Mouse (Mus musculus) granulocyte monocyte progenitor cell, adult 5-6 weeks (primary cell): ENCODE measurements around the gene Lpcat3. TPM values are rescaled to one million over a fixed set of nuclear protein-coding genes. Genes with fewer than 3 reads are reported as not detected.
A peak's percentile ranks its signal among the peaks of the same experiment; 100 is the strongest.
"Not testable (repeated sequence)": the region's sequence is repeated elsewhere in the genome, so short reads cannot be mapped to it uniquely, and the experiment has no call there.

Experiments
- ATAC-seq: replicated peaks from 2 replicates; pipeline ENCODE4 v1.8.0; 2016; ENCODE audit warnings: mild to moderate bottlenecking, moderate TSS enrichment, inconsistent platforms; ENCODE audit not compliant: poor library complexity, severe bottlenecking
- total RNA-seq, 2 experiments: library from RNA; stranded (forward) in 1 of 2; stranded (reverse) in 1 of 2; fragments of 200-712, 200-1000 nt in 1 of 2; fragments of >200 nt in 1 of 2; fragmentation: Nextera tagmentation in 1 of 2; gene quantifications; 2 replicates each; pipeline ENCODE4 v1.2.3; 2014 to 2017

Gene Lpcat3
- total RNA-seq (2014; fragmentation: Nextera tagmentation) (38.3 and 52.1 TPM in 2 replicates), total RNA-seq (2017) (23.1 and 29.3 TPM in 2 replicates)

DNA sequence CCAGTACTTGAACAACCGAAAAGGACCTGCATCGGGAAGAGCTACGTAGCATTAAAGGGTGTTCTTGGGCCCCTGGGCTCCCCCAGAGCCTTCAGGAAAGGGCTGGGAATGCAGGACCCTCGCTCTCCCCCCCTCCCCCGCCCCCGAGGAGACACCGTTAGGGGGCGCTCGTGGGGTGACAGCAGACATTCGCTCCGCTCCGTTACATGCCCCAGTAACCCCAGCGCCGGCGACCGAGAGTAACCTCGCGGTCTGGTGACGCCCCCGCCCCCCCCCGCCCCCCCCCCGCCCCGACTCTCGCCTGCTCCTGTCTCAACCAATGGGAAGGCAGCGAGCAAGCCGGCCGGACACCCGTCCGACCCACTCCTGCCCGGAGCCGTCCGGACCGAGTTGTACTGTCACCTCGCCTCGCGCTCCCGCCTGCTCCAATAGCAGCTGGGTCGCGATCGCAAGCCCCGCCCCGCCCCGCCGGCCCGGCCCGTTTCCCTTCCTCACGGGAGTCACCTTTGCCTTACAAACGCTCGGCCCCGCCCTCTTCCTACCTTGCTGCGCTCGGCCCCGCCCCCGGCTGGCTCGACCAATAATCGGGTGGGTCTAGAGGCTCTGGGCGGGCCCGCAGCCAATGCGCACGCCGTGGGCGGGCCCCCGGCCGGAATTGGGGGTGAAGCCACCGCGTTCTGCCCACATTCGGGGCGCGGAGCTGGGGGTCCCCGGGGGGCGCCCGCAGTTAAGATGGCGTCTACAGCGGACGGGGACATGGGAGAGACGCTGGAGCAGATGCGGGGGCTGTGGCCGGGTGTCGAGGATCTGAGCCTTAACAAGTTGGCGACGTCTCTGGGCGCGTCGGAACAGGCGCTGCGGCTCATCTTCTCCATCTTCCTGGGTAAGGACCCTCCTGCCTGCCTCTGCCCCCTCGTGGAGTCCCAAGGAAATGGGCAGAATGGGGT, at the start of gene Lpcat3:
Lpcat3 (plus strand) TSS at position 551 of the 947 bp plus-strand sequence.
- ATAC-seq: peak; percentile 89

DNA sequence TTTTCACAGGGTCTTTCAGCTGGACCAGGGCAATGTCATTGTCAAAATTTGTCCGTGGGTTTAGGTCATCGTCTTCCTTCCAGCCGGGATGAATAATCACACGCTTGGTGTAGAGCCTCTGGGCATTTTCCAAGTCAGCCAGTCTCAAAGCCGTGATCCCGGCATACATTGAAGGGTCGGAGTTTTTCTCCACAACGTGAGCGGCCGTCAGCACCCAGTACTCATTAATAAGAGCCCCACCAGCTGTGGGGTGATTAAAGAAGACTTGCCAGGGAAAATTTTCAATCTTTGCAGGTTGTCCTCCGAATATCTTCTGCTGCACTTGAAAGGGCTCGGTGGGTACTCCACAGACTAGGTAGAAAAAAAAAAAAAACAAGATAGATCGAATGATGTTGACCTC, 37.2 kb upstream of the Lpcat3 start:
- ATAC-seq: no peak

DNA sequence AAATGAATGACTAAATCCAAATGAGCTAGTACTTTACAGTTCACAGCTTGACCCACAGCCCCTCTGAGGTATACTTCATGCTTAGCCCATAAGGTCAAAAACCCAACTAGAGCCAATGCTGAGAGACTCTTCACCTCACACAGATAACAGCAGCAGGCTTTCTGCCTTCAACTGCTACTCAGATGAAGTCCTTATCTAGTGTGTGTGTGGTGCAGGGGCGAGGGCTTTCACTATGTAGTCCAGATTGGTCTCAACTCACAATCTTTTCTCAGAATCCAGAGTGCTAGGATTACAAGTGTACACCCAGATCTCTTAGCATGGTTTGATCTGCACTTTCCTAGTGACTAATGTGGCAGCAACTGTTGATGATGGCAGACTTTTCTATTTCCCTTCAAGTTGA, 36.6 kb upstream of the Lpcat3 start:
- ATAC-seq: not testable (repeated sequence)

DNA sequence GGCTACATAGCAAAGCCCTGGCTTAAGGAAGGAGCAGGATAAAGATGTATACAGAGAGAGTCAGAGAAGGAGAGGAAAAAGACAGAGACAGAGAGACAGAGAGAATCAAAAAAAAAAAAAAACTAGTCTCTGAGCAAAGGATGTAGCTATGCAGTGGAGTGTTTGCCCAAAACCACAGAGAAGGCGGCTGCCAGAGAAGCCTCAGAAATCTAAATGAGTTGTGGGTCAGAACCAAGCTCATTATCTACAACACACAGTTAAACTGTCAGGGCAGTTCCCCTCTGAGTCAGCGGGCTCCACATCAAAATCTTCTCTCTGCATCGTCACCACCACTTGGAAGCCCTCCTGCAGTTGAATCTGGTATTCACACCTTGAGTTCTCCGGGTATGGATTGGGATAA, 32.1 kb upstream of the Lpcat3 start:
- ATAC-seq: no peak

DNA sequence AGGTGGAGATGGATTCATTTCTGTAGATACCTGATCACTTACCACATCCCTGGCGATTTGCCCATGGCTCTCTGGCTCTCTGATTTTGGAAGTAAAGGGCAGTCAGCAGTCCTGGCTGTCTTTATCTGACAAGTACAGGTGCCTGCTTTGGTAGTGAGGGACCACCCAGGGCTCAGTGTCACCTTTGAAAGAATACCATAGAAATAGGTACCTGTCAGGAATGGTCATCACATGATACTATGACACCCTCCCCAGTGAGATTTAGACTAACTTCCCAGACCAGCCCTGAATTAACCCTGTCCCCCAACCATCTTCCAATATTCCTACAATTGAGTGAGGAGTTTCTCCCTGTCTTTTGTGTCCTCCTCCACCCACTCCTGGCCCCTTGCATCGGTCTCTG, 26.8 kb upstream of the Lpcat3 start, which contains the start of gene C1s2:
C1s2 (minus strand) TSS at position 101 of the 400 bp plus-strand sequence.
- ATAC-seq: not testable (repeated sequence)

DNA sequence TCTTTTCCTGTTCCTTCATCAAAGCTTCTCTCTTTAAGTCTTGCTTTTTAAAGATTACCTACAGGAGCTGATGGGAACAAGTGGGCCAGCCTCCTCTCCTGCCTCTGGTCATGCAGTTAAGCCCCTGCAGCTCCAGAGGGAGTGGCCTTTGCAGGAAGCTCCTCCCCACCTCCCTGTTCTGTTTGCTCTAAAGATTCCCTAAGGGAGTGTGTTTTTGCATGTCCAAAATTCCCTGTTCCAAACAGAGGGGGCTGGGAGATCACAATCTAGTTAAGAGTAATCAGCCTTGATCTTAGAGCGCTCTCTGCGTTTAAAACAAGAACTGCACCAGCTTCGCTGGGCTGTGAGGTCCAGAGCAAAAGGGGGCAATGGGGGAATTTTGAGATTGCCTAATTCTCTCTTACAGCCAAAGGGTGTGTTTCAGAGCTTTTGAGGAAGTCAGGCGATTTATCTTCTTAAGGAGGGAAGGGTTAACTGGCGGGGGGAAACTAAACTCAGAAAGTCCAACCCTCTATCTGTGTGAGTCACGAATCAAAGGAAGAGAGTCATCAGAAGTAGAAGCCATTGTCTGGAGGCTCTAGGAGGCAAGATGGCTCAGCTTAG, 25.9 kb upstream of the Lpcat3 start:
- ATAC-seq: peak; percentile 88

DNA sequence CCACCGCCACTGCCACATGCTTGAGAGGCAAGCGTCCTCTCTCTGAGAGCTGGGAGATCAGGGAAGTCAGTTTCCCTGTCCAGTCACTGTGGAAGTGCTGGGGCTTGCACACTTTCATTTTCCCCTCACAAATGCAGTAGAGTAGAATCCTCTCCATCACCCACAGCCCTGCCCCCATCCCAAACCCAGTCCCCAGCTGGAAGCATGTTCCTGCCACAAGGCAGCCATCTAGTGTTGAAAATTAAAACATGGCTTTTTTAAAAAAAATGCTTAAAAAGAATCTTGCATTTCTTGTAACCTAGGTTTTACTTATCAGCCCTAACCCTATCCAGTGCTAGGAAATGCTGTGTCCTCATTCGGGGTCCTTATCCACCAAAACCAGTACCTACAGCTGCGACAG, 22.8 kb upstream of the Lpcat3 start:
- ATAC-seq: 0 out of 2 replicates have a peak, but pooled peaks have one; percentile 13

DNA sequence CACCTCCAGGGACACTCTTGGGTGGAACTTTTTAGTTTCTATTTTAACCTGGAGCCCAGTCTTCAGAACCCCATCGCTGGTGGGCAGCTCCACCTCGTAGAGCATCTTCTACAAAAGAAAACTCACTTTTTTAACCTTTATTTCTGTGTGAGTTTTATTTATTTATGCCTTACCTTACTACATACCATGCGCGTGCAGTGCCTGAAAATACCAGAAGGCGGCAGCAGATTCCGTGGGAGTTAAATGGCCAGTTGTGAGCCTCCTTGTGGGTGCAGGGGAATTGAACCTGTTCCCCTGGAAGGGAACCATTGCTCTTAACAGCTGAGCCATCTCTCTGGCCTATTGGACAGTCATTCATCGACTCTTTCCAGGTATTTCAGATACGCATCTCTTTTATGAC, 21.8 kb upstream of the Lpcat3 start:
- peak; percentile 46 for ATAC-seq

DNA sequence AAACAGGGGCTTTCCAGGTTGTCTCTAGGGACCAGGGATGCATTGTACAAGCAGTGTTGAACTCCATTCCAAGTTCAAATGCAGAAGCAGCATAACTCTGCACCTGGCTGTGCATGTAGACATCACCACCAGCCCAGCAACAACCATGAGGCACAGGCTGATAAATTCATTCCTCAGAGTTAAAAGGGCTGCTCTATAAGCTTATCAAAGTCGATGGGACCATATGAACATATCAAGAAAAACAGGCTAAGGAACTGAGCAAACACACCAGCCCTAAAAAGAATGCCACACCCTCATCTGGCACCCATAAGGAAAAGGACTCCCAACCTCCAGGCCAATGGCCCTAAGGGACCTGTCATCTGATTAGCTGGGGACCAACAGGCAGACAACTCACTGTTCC, 16.4 kb upstream of the Lpcat3 start:
- no peak for ATAC-seq

DNA sequence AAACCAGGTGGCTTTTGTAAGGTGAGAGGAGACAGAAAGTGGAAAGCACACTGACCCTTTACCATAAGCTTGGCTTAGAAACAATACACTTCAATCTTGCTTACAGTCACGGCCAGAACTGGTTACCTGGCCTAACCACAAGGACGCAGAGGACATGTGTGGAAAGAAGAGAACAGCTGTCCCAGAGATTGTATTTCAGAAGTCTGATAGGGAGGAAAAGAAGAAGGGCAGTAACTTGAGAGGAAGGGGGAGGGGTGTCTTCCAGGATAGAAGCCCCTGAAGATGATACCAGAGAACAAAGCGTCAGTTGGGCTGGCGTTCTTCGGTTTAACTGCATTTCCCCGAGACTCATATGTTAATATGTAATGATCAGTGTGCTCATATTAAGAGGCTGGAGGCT, 6.9 kb upstream of the Lpcat3 start:
- no peak for ATAC-seq

DNA sequence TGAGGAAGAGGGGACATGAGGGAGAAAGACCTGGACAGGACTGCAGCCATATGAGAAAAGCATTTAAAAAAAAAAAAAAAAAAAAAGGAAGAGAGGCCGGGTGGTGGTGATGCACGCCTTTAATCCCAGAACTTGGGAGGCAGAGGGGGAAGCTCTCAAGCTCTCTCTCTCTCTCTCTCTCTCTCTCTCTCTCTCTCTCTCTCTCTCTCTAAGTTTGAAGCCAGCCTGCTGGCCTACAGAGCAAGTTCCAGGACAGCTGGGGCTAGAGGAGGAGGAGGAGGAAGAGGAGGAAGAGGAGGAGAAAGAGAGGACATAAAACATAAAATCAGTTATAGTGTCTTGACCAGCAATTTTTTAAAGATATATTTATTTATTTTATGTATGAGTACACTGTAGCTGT, 4.8 kb upstream of the Lpcat3 start:
- no peak for ATAC-seq

DNA sequence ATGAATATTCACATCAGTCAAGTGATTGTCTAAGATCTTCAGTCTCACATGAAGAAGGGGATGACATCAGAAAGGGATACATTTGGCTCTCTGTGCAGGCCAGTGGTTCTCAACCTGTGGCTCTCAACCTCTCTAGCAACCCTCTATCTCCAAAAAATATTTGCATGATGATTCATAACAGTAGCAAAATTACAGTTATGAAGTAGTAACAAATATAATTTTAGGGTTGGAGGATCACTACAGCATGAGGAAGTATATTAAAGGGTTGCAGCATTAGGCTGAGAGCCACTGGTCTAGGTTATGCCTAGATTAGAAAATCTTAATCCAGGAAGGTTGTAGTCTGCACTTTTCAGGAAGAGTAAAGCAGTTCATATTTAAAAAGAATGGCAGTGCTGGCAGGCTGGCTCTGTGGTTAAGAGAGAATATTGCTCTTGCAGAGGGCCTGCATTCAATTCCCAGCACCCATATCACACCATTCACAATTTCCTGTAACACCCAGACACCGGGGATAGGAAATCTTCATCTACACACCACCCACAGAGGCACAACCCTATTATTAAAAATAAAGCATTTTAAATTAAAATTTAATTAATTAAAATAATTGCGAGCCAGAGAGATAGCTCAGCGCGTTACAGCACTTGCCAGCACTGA, 1.5 kb upstream of the Lpcat3 start:
- ATAC-seq: no peak

DNA sequence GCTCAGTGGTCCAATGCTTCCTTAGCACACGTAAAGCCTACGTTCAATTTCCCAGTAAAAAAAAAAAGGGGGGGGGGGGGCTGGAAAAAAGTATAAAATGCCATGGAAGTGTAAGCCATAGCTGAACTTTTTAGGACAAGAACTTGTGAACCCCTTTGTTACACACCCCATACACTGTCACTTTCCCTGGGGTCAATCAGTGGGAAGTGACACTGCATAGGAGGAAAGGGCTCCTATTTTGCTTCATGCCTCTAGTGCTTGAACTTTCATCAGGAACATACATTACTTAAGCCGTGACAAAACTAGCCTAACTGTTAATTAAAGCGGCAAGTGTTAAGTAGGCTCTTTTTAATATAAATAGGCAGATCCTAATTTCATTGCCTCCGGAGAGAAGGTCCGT, 832 bp upstream of the Lpcat3 start:
- ATAC-seq: no peak

DNA sequence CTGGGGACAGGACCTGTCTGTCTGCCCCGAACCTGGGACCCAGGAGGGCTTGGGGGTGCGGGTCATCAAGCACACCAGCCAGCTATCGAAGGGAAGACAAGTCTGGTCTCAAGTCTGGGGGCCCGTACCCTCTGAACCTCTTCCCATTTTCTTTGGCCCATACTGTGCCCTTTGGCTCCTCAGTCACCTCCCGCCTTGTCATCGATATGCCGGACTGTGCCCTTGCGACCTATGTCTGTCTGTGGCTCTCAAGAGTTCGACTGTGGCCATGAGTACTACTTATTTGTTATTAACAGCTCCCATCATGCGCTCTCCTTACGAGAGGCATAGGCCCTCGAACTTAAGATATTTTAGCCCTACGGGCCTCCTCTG, 583 bp downstream of the Lpcat3 start:
- no peak for ATAC-seq

DNA sequence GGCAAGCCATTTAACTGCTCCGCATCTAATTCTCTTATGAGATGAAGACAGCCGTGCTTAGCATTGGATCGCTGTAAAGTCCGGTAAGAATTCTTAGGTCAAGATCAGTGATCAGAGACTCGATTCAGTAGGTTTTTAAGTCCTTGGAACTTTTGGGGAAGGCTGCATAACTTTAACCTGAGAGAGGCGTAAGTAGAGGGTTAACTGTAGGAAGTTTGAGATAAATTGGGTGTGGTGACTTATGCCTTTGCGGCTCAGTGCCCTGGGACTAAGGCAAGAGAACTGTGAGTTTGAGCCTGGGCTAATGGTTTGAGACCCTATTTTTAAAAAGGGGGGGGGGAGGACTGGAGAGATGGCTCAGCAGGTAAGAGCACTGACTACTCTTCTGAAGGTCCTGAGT, 1.4 kb downstream of the Lpcat3 start:
- no peak for ATAC-seq

DNA sequence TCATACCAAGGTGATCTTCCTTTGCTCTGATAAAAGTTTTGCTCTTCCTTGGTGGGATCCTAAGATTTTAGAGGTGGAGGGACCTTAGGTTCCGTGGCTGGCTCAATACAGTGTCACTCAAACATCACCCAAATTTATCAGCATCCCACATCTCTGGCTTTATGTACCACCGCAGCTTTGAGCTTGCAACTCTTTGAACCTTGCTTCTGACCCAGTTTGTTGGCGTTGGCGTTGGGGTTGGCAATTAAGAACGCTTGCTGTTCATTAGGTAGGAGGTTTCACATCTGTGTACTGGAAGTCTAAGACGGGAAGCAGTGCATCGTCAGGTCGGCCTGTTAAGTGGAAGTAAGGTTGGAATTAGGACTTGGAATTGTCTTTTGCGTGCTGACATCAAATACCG, 2.2 kb downstream of the Lpcat3 start:
- ATAC-seq: no peak

DNA sequence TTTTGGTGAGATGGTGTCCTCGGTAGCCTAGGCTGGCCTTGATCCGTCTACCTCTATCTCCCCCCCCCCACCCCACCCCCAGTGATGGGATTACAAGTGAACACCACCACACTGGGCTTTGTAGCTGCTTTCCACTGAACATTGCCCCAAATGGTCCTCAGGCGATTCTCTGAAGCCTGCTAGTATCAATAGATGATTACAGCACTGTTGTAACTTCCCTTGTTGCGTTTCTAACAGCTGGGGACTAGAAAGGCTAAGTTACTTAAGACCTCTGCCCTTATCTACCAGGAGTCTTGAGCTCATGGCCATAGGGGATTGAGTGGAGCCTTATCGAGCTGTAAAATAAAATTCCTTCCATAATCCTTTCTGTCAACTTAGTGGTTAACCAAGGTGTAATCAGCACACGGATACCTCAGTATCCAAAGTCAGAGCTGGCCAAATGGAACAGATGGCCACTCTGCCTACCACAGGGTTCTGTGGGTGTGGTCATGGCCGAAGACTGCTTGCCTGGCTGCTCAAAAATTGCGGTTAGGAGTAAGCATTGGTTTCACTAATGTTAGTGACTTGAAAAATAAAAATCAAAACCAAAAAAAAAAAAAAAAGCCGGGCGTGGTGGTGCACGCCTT, 6.5 kb downstream of the Lpcat3 start:
- ATAC-seq: peak; percentile 51

DNA sequence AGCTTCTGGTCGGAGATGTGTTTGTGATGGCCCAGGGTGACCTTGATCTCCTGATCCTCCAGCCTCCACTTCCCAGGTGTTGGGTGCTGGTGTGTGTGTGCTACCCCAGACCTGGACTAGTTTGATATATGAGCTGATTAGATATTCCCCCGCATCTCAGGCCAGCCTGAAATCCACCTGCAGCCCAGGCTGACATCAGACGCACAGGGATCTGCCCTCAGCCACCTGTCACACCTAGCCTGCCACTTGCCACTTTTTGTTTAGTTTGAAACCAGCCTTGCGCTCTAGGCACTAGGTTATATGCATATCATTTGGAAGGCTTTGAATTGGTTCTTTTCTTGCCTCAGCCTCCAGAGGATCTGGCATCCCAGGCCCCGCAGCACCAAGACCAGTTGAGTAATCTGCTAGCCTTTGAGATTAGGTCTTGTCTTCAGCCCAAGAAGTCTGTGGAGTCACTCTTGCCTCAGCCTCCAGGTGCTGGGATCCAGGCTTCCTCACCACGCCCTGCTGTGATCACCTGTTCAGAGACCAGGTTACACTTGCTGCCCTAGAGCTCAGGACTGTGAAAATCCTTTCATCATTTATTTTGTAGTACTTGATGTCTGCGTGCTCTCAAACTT, 7.6 kb downstream of the Lpcat3 start:
- ATAC-seq: no peak

DNA sequence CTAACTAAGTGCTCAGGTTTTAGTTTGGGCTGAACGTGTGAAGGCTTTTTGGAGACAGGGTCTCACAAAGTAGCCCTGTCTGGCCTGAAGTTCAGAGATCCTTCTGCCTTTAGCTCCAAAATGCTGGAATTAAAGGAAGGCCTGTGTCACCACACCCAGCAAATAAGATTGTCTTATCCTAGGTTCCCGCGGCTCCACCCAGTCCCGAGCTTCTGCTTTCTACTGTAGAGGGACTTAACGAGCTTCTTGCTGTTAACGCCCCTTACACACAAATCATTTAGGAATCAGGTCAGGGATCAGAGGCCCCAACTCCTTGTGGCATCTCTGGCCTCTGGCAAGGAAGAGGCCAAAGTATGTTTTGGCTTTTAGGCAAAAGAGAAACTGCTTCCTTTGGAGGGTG, 9.3 kb downstream of the Lpcat3 start:
- ATAC-seq: no peak

DNA sequence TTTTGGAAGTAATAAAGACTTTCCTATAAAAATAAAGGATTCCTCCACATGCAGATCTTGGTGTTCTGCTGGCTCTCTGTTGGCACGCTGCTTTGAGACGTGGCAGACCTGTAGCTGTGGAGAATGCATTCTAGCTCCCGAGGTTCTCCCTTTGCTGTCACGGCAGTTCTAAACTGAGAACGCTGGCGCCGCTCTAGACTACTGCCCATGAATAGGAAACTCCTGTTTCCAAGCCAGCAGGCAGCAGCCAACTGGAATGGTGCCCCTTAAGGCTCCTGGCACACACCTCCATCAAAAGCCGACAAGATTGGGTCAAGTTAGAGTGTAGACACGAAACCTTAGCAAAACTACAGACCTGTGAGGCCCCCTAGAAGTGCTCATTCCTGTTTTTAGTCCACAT, 10.8 kb downstream of the Lpcat3 start:
- ATAC-seq: no peak
